Mouse (Mus musculus): ENCODE measurements around the gene Tdgf1. TPM values are rescaled to one million over a fixed set of nuclear protein-coding genes. Genes with fewer than 3 reads are reported as not detected.

Tdgf1 gene
- polyA plus RNA-seq, 1 experiment from 2014 or later: not detected

DNA sequence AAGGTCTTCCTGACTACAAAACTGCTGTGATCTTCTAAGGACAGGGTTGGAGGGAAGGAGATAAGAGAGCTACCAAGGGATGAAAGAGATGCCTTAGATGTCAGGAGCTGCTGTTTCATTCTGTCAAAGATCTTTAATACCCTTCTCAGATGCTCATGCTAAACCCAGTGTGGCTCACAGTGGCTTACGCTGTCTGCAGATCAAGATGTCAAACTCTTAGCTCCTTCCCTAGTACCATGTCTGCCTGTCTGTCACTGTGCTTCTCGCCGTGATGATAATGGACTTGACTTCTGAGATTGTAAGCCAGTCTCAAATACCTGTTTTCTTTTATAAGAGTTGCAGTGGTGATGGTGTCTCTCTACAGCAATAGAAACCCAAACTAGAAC, 37.3 kb downstream of the Tdgf1 start:
- H3K27ac ChIP-seq: no peak overlapping the region
- H3K4me1 ChIP-seq (replicated peaks): no peaks in the 10 kb centered on the region
- WGBS (ENCODE audit: insufficient replicate concordance): 81% methylated on average over 3 of the region's 3 CpGs
- no peaks in the 10 kb centered on the region for H3K36me3 ChIP-seq
- no peaks in the 10 kb centered on the region for H3K27me3 ChIP-seq
- ATAC-seq (ENCODE audit: low read depth) (no peak), DNase-seq (no peak)
- H3K9ac ChIP-seq: no peak overlapping the region
- H3K4me2 ChIP-seq: no peak overlapping the region
- no peaks in the 10 kb centered on the region for H3K9me3 ChIP-seq (replicated peaks)
- H3K4me3 ChIP-seq (replicated peaks): no peak overlapping the region

DNA sequence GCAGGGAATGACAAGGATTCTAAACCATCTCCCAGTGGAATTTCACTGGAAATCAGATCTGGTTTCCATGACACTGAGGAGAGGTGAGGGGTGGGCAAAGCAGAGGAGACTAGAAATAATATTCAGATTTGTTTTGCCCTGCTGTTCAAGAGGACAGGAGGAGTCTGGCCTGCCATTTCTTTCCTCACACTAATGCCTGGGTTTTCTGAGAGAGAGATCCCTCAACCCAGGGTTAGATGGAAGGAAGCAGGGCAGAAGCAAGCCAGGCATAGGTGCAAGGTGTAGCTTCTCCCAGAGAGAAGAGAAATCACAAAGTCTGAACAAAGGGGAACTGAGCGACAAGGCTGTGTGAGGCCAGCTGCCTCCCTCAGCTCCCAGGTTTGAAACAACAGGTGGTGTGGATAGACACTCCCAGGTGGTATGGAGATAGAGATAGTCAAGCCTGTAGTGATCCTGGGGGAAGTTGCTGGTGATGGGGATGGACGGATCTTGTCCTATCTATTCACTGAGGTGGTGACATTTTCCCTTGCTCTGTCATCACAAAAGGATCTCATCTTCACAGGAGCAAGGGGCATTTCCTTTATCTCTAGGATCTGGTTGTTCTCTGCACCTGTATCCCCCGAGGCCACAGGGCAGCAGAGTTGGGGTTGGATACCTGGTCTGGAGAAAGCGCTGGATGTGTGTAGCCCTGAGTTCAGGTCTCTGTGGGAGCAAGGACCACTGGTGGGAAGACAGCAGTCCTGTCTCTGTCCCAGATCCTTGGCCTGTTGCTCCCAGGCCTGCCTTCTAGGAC, 37.9 kb downstream of the Tdgf1 start:
- WGBS (ENCODE audit: insufficient replicate concordance): 61% methylated on average over 4 of the region's 4 CpGs
- Histone ChIP-seq H3K27me3 (no peaks in the 10 kb centered on the region), H3K9ac (no peak overlapping the region), H3K4me1 (replicated peaks) (no peaks in the 10 kb centered on the region), H3K36me3 (no peaks in the 10 kb centered on the region), H3K9me3 (replicated peaks) (no peaks in the 10 kb centered on the region), H3K27ac (no peak overlapping the region), H3K4me3 (replicated peaks) (no peak overlapping the region), H3K4me2 (no peak overlapping the region)
- ATAC-seq (ENCODE audit: low read depth): no peak
- DNase-seq: no peak

DNA sequence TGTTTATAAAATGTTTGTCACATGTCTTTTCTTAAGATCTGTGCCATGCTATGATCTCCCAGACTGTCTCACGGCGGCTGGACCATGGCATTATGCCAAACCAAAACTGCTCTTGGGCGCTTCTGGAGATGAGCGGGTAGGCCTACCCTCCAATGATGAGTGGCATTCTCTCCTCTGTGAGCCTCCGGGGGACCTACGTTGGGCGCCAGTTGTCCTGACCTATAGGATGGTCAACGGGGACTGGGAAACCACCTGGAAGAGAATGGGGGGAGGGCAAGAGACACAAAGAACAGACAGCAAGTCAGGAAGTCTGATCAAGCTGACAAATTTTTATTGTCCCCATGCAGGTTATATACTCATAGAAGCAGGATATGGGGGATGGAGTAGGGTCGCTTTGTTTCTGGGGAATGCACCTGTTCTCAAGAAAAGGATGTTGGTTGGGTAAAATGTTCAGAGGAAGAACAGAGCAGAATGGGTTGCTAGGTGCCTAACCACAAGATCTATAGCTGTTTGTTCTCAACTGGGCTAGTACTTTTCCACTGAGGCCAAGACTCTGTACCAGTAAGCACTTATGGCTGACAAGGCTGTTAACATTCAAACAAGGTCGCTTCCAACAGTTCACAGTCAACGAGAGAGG, 38.6 kb downstream of the Tdgf1 start:
- H3K4me2 ChIP-seq: no peak overlapping the region
- H3K4me1 ChIP-seq (replicated peaks): no peaks in the 10 kb centered on the region
- no peaks in the 10 kb centered on the region for H3K27me3 ChIP-seq
- 80% methylated on average over 11 of the region's 11 CpGs for WGBS (ENCODE audit: insufficient replicate concordance)
- no peak for ATAC-seq (ENCODE audit: low read depth)
- no peaks in the 10 kb centered on the region for H3K36me3 ChIP-seq
- H3K9ac ChIP-seq: no peak overlapping the region
- DNase-seq: no peak
- no peak overlapping the region for H3K4me3 ChIP-seq (replicated peaks)
- H3K9me3 ChIP-seq (replicated peaks): no peaks in the 10 kb centered on the region
- no peak overlapping the region for H3K27ac ChIP-seq

DNA sequence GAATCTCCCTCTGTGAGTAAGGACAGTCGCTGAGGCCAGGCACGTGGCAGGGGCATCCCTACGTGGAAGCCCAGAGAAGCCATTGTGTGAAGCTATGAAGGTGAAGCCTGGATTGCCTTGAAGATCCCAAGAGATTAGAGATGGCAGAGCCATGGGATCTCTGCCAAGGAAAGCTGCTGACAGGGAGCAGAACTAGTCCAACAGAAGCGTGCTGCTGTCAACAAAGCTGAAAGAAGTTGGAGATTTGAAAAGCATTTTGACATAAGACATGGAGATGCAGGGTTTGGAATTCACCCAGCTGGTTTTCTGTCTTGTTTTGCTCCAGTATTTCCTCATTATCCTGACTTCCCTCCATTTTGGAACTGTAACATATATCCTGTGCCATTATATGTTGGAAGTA, 43.7 kb downstream of the Tdgf1 start:
- no peak for DNase-seq
- Histone ChIP-seq H3K4me1 (replicated peaks) (no peaks in the 10 kb centered on the region; the same call in 1 of the 2 replicates), H3K36me3 (no peaks in the 10 kb centered on the region), H3K4me3 (replicated peaks) (no peak overlapping the region), H3K27me3 (no peaks in the 10 kb centered on the region), H3K9ac (no peak overlapping the region), H3K9me3 (replicated peaks) (no peaks in the 10 kb centered on the region), H3K4me2 (no peak overlapping the region), H3K27ac (no peak overlapping the region)
- WGBS (ENCODE audit: insufficient replicate concordance): 74% methylated on average over 4 of the region's 4 CpGs
- no peak for ATAC-seq (ENCODE audit: low read depth)

DNA sequence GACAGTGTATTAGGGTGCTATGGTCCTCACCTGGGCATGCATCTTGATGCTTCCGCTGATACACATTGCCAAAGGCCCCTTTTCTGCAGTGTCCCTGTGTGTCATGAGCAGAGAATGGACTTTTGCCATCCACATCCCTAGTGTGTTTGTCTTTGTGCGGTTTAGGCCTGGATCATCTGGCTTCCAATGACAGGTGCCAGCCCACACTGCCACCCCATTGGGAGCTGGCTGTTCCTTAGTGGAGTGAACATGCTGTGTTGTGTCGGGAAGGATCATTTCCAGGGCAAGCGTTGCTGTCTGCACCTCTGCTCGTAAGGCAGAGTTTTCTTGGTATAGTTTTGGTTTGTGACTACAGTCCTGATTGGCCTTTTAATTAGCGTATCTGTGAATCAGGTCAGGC, 44.8 kb downstream of the Tdgf1 start:
- WGBS (ENCODE audit: insufficient replicate concordance): 72% methylated on average over 6 of the region's 6 CpGs
- no peaks in the 10 kb centered on the region; the same call in 1 of the 2 replicates for H3K4me1 ChIP-seq (replicated peaks)

DNA sequence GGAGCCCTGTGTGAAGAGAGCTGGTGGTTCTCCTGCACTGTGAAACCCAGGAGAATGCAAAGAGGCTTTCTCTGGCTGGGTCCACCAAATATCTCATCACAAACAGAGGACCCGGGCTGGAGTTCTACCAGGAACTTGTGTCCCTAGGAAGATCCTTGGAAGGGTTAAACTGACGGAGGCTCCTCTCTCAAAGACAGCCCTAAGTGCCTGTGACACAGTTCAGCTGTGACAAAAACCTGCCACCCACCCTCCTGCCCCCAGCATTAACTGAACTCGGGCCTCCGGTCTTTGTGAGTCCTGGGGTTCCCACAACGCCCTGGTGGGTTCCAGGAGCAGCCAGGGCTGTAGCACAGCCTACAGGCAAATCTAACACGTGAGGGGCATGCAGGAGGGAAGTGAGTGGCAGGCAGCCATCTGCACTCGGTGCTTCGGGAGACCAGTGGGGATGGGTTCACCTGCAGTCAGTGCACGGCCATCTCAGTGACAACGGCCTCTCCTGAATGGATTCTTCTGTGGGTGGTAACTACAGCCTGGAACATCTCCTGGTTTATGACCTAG, 46.4 kb downstream of the Tdgf1 start:
- no peaks in the 10 kb centered on the region for H3K27me3 ChIP-seq
- H3K36me3 ChIP-seq: no peaks in the 10 kb centered on the region
- H3K9me3 ChIP-seq (replicated peaks): no peaks in the 10 kb centered on the region
- ATAC-seq (ENCODE audit: low read depth) (no peak), DNase-seq (no peak)
- 53% methylated on average over 10 of the region's 10 CpGs for WGBS (ENCODE audit: insufficient replicate concordance)
- no peak overlapping the region for H3K4me3 ChIP-seq (replicated peaks)
- H3K27ac ChIP-seq: no peak overlapping the region
- peaks cover 3% of the 10 kb centered on the region; the same call in 1 of the 2 replicates for H3K4me1 ChIP-seq (replicated peaks)
- no peak overlapping the region for H3K9ac ChIP-seq
- no peak overlapping the region for H3K4me2 ChIP-seq

More for the DNA sequence above, 44.8 kb downstream of the Tdgf1 start:
- H3K9me3 ChIP-seq (replicated peaks): no peaks in the 10 kb centered on the region
- H3K27ac ChIP-seq: no peak overlapping the region
- H3K4me2 ChIP-seq: no peak overlapping the region
- no peaks in the 10 kb centered on the region for H3K36me3 ChIP-seq
- H3K9ac ChIP-seq: no peak overlapping the region
- ATAC-seq (ENCODE audit: low read depth) (no peak), DNase-seq (no peak)
- no peaks in the 10 kb centered on the region for H3K27me3 ChIP-seq
- H3K4me3 ChIP-seq (replicated peaks): no peak overlapping the region

DNA sequence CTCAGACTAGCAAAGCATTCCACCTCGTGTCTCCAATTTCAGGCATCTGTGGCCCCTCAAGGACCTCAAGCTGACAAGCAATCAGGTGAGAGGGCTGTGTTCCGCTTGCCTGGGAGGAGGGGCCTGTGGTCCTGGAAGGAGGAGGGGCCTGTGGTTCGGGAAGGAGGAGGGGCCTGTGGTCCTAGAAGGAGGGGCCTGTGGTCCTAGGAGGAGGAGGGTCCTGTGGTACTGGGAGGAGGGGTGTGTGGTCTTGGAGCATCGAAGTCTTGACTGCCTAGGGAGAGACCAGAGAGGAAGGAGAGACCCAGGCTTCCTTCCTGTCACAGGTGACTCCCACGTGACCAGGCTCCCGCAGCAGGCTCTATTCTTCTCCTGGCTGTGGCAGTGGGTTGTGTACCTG, 49.4 kb downstream of the Tdgf1 start:
- H3K4me1 ChIP-seq (replicated peaks): peaks cover 3% of the 10 kb centered on the region
- no peaks in the 10 kb centered on the region for H3K36me3 ChIP-seq
- DNase-seq: no peak
- no peak overlapping the region for H3K27ac ChIP-seq
- no peaks in the 10 kb centered on the region for H3K9me3 ChIP-seq (replicated peaks)
- H3K27me3 ChIP-seq: no peaks in the 10 kb centered on the region
- no peak overlapping the region for H3K9ac ChIP-seq
- WGBS (ENCODE audit: insufficient replicate concordance): 4% methylated on average over 6 of the region's 6 CpGs
- H3K4me3 ChIP-seq (replicated peaks): no peak overlapping the region
- no peak overlapping the region for H3K4me2 ChIP-seq
- ATAC-seq (ENCODE audit: low read depth): no peak; the same call in 1 of the 2 replicates

DNA sequence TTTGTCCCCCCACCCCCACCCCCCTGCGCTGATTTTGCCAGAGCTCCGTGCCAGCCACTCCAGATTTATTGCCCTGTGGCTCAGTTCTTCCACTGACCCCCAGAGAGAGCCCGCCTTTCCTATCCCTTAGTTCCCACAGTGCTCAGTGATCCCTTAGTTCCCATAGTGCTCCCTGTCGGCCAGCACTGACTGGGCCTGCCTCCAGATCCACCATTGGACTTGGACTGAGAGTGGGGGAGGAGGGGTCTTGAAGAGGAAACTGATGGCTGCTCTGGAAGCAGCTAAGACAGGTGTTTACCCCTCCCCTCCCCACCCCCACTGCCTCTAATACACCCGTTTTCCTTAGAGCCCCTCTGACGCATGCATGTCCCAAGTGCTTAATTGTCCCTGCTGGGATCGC, 50.0 kb downstream of the Tdgf1 start:
- H3K36me3 ChIP-seq: no peaks in the 10 kb centered on the region
- peaks cover 8% of the 10 kb centered on the region for H3K4me1 ChIP-seq (replicated peaks)
- H3K27ac ChIP-seq: no peak overlapping the region
- H3K9ac ChIP-seq: no peak overlapping the region
- DNase-seq (no peak), ATAC-seq (ENCODE audit: low read depth) (no peak)
- H3K27me3 ChIP-seq: no peaks in the 10 kb centered on the region
- 27% methylated on average over 7 of the region's 7 CpGs for WGBS (ENCODE audit: insufficient replicate concordance)
- H3K4me2 ChIP-seq: no peak overlapping the region
- no peaks in the 10 kb centered on the region for H3K9me3 ChIP-seq (replicated peaks)
- no peak overlapping the region for H3K4me3 ChIP-seq (replicated peaks)

DNA sequence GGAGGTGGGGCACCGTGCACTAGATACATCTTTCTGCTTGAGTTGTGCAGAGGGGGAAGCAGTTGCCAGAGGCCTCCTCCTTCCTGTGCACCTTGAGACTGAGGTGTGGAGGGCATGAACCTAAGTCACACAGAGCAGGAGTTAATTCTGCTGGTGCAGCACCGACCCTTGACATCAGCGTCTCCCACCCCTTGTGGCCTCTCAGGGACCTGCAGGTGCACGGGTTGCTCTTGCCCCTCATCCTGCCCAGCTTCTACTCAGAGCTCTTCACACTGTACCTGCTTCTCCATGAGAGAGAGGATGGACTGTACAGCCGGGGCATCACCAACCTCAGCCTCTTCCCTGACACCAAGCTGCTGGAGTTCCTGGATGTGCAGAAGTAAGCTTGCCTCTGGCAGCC, 50.5 kb downstream of the Tdgf1 start:
- DNase-seq (no peak), ATAC-seq (ENCODE audit: low read depth) (no peak)
- no peak overlapping the region for H3K4me2 ChIP-seq
- no peak overlapping the region for H3K9ac ChIP-seq
- H3K27ac ChIP-seq: no peak overlapping the region
- H3K4me3 ChIP-seq (replicated peaks): no peak overlapping the region
- peaks cover 13% of the 10 kb centered on the region for H3K4me1 ChIP-seq (replicated peaks)
- H3K36me3 ChIP-seq: no peaks in the 10 kb centered on the region
- H3K27me3 ChIP-seq: no peaks in the 10 kb centered on the region
- WGBS (ENCODE audit: insufficient replicate concordance): 54% methylated on average over 5 of the region's 5 CpGs
- no peaks in the 10 kb centered on the region for H3K9me3 ChIP-seq (replicated peaks)

DNA sequence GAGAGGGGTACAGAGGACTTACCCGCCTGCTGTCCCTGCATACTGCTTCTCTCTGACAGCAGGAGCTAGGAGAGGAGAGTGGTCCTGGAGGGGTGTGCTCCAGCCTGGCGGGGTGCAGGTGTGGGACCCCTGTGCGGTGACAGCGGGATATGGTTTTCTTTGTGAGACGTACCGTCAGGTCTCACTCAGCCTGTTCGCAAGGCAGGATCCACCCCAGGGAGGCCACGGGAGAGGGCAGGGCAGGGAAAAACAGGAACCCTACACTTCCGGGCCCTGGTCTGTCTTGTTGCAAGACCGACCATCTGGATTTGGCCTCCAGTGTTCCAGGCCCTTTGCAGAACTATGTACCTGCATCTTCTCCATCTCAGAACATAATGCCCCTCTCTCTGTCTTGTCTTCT, 52.5 kb downstream of the Tdgf1 start:
- ATAC-seq (ENCODE audit: low read depth) (no peak), DNase-seq (no peak)
- no peak overlapping the region for H3K27ac ChIP-seq
- no peak overlapping the region for H3K4me3 ChIP-seq (replicated peaks)
- H3K4me1 ChIP-seq (replicated peaks): peaks cover 24% of the 10 kb centered on the region
- no peaks in the 10 kb centered on the region for H3K9me3 ChIP-seq (replicated peaks)
- no peaks in the 10 kb centered on the region for H3K36me3 ChIP-seq
- H3K4me2 ChIP-seq: no peak overlapping the region
- WGBS (ENCODE audit: insufficient replicate concordance): 44% methylated on average over 10 of the region's 10 CpGs
- H3K27me3 ChIP-seq: no peaks in the 10 kb centered on the region
- H3K9ac ChIP-seq: no peak overlapping the region

DNA sequence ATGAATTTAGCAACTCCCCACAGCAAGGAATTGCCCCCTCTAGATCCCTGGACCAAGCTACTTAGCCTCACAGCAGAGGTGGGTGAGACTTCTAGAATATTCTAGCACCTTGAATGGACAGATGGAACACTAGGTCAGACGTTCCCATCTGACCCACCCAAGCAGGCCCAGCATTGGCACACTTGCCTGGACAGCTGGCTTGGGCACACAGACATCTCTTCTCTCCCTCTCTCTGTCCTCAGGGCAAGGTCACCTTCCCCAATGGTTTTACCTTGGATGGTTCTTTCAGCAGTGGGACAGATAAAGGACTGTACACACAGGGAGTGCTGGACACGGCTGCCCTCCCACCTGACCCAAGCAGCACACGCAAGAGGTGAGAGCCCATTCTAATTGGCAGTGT, 53.4 kb downstream of the Tdgf1 start:
- no peaks in the 10 kb centered on the region for H3K36me3 ChIP-seq
- no peaks in the 10 kb centered on the region for H3K9me3 ChIP-seq (replicated peaks)
- ATAC-seq (ENCODE audit: low read depth) (no peak), DNase-seq (no peak)
- H3K4me2 ChIP-seq: no peak overlapping the region
- peaks cover 24% of the 10 kb centered on the region for H3K4me1 ChIP-seq (replicated peaks)
- H3K9ac ChIP-seq: no peak overlapping the region
- no peak overlapping the region for H3K4me3 ChIP-seq (replicated peaks)
- H3K27ac ChIP-seq: no peak overlapping the region
- 66% methylated on average over 3 of the region's 3 CpGs for WGBS (ENCODE audit: insufficient replicate concordance)
- H3K27me3 ChIP-seq: no peaks in the 10 kb centered on the region

Data from liver, embryonic 13.5 days (tissue).